Mouse (Mus musculus): ENCODE data around the gene Ggt6.

DNA sequence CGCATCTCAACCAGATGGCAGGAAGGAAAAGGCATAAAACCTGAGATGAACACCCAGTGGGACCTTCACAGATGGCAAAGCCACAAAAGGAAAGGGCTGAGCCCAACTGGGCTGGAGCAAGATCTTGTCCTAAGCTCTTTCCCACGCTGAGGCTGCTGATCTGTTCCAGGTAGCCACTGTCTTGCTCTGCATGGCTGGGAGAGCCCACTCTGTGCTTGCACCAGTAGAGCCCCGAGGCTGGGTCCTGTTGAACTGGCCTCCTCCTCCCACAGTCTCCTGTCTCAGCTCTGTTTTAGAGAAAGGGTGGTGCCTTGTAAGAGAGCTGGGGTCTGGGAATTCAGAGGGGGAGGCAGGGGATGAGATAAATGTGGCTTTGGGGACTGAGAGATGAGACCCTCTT lies 28.2 kb upstream of the Ggt6 start:
- no peak for TF ChIP-seq CTCF (IDR thresholded peaks at IDR 0.05; ENCODE audit: low read depth)
- TF ChIP-seq EP300 (IDR thresholded peaks at IDR 0.05; ENCODE audit: low read depth): no peak

Data from heart, postnatal 0 days (tissue).